Mouse (Mus musculus): ENCODE results near the gene Lypd5. TPM values are rescaled to one million over a fixed set of nuclear protein-coding genes. Genes with fewer than 3 reads are reported as not detected.

Lypd5 gene
- polyA plus RNA-seq, 1 experiment from 2014 or later, result not detected

- H3K9ac ChIP-seq, result no peak overlapping the region
- 88% methylated on average over 14 of the region's 14 CpGs for WGBS
Measured at GRCm38 (mm10) chr7:24327281-24327975, 21.6 kb upstream of the Lypd5 start.

GRCm38 (mm10) chr7:24333304-24333986, 15.6 kb upstream of the Lypd5 start, which contains the start of gene Tescl:
Gene Tescl (minus strand): TSS chr7:24333936.
- Histone ChIP-seq H3K36me3 (no peaks in the 10 kb centered on the region), H3K27ac (no peak within 1 kb of the TSS), H3K4me2 (replicated peaks) (0 out of 2 replicates have a peak within 1 kb of the TSS, but pooled peaks have one; percentile 6), H3K4me3 (no peak within 1 kb of the TSS), H3K9ac (no peak within 1 kb of the TSS), H3K4me1 (no peaks in the 10 kb centered on the region), H3K27me3 (peaks cover 22% of the 10 kb centered on the region), H3K9me3 (no peaks in the 10 kb centered on the region)
- no peak for ATAC-seq (ENCODE audit: insufficient number of reproducible peaks, insufficient read depth, low FRiP score, low TSS enrichment)
- WGBS, result 47% methylated on average over 49 of the region's 49 CpGs

More at GRCm38 (mm10) chr7:24327281-24327975, 21.6 kb upstream of the Lypd5 start:
- Histone ChIP-seq H3K4me1 (no peaks in the 10 kb centered on the region), H3K36me3 (no peaks in the 10 kb centered on the region), H3K27me3 (no peaks in the 10 kb centered on the region), H3K27ac (no peak overlapping the region), H3K4me2 (replicated peaks) (no peak overlapping the region), H3K4me3 (no peak overlapping the region), H3K9me3 (peaks cover 11% of the 10 kb centered on the region; the same call in 1 of the 2 replicates)
- ATAC-seq (ENCODE audit: insufficient number of reproducible peaks, insufficient read depth, low FRiP score, low TSS enrichment), result no peak

GRCm38 (mm10) chr7:24335699-24336309, 13.2 kb upstream of the Lypd5 start:
- Histone ChIP-seq H3K9me3 (no peaks in the 10 kb centered on the region), H3K27me3 (peaks cover 22% of the 10 kb centered on the region)
- no peak for ATAC-seq (ENCODE audit: insufficient number of reproducible peaks, insufficient read depth, low FRiP score, low TSS enrichment)

GRCm38 (mm10) chr7:24338241-24338640, 10.8 kb upstream of the Lypd5 start:
- ATAC-seq (ENCODE audit: insufficient number of reproducible peaks, insufficient read depth, low FRiP score, low TSS enrichment), result no peak
- Histone ChIP-seq H3K4me2 (replicated peaks) (no peak overlapping the region), H3K27ac (no peak overlapping the region), H3K27me3 (peaks cover 15% of the 10 kb centered on the region), H3K36me3 (no peaks in the 10 kb centered on the region), H3K9ac (no peak overlapping the region), H3K4me3 (no peak overlapping the region), H3K4me1 (no peaks in the 10 kb centered on the region), H3K9me3 (no peaks in the 10 kb centered on the region)
- WGBS, result 37% methylated on average over 2 of the region's 2 CpGs

More at GRCm38 (mm10) chr7:24335699-24336309, 13.2 kb upstream of the Lypd5 start:
- no peaks in the 10 kb centered on the region for H3K36me3 ChIP-seq
- no peak overlapping the region for H3K4me2 ChIP-seq (replicated peaks)
- WGBS, result 13% methylated on average over 5 of the region's 5 CpGs
- H3K9ac ChIP-seq, result no peak overlapping the region
- no peak overlapping the region for H3K27ac ChIP-seq
- H3K4me3 ChIP-seq, result no peak overlapping the region
- no peaks in the 10 kb centered on the region for H3K4me1 ChIP-seq

- H3K27ac ChIP-seq, result no peak overlapping the region
- no peak for ATAC-seq (ENCODE audit: insufficient number of reproducible peaks, insufficient read depth, low FRiP score, low TSS enrichment)
- H3K9me3 ChIP-seq, result no peaks in the 10 kb centered on the region
- H3K27me3 ChIP-seq, result no peaks in the 10 kb centered on the region
- no peak overlapping the region for H3K4me3 ChIP-seq
- no peak overlapping the region for H3K4me2 ChIP-seq (replicated peaks)
- H3K36me3 ChIP-seq, result no peaks in the 10 kb centered on the region
- WGBS, result 55% methylated on average over 7 of the region's 7 CpGs
- H3K4me1 ChIP-seq, result no peaks in the 10 kb centered on the region
- no peak overlapping the region for H3K9ac ChIP-seq
Measured at GRCm38 (mm10) chr7:24343701-24344272, 5.2 kb upstream of the Lypd5 start.

- Histone ChIP-seq H3K9me3 (no peaks in the 10 kb centered on the region), H3K4me3 (no peak overlapping the region), H3K4me2 (replicated peaks) (no peak overlapping the region), H3K27me3 (no peaks in the 10 kb centered on the region), H3K4me1 (no peaks in the 10 kb centered on the region), H3K9ac (no peak overlapping the region), H3K27ac (no peak overlapping the region), H3K36me3 (no peaks in the 10 kb centered on the region)
- ATAC-seq (ENCODE audit: insufficient number of reproducible peaks, insufficient read depth, low FRiP score, low TSS enrichment), result no peak
- WGBS, result 63% methylated on average over 5 of the region's 5 CpGs
Measured at GRCm38 (mm10) chr7:24346444-24346843, 2.6 kb upstream of the Lypd5 start.

GRCm38 (mm10) chr7:24355646-24356045, 6.7 kb downstream of the Lypd5 start:
- no peak overlapping the region for H3K4me2 ChIP-seq (replicated peaks)
- peaks cover 4% of the 10 kb centered on the region; the same call in 1 of the 2 replicates for H3K27me3 ChIP-seq
- H3K4me1 ChIP-seq, result no peaks in the 10 kb centered on the region
- H3K36me3 ChIP-seq, result no peaks in the 10 kb centered on the region
- no peak overlapping the region for H3K27ac ChIP-seq
- peaks cover 3% of the 10 kb centered on the region; the same call in 1 of the 2 replicates for H3K9me3 ChIP-seq
- no peak overlapping the region for H3K9ac ChIP-seq
- H3K4me3 ChIP-seq, result no peak overlapping the region
- no peak for ATAC-seq (ENCODE audit: insufficient number of reproducible peaks, insufficient read depth, low FRiP score, low TSS enrichment)
- WGBS, result 82% methylated on average over 6 of the region's 6 CpGs

- Histone ChIP-seq H3K4me2 (replicated peaks) (no peak overlapping the region), H3K4me1 (no peaks in the 10 kb centered on the region), H3K27me3 (peaks cover 4% of the 10 kb centered on the region; the same call in 1 of the 2 replicates), H3K27ac (no peak overlapping the region), H3K9ac (no peak overlapping the region), H3K9me3 (peaks cover 3% of the 10 kb centered on the region; the same call in 1 of the 2 replicates), H3K4me3 (no peak overlapping the region), H3K36me3 (no peaks in the 10 kb centered on the region)
- ATAC-seq (ENCODE audit: insufficient number of reproducible peaks, insufficient read depth, low FRiP score, low TSS enrichment), result no peak
- 80% methylated on average over 10 of the region's 10 CpGs for WGBS
Measured at GRCm38 (mm10) chr7:24356081-24356480, 7.1 kb downstream of the Lypd5 start.

GRCm38 (mm10) chr7:24357899-24358298, 8.9 kb downstream of the Lypd5 start:
- WGBS, result 51% methylated on average over 4 of the region's 4 CpGs
- no peak for ATAC-seq (ENCODE audit: insufficient number of reproducible peaks, insufficient read depth, low FRiP score, low TSS enrichment)

GRCm38 (mm10) chr7:24359269-24359668, 10.3 kb downstream of the Lypd5 start:
- H3K4me3 ChIP-seq, result no peak overlapping the region
- H3K4me1 ChIP-seq, result no peaks in the 10 kb centered on the region
- peaks cover 3% of the 10 kb centered on the region; the same call in 1 of the 2 replicates for H3K9me3 ChIP-seq
- no peak overlapping the region for H3K27ac ChIP-seq
- no peak overlapping the region for H3K9ac ChIP-seq
- no peak for ATAC-seq (ENCODE audit: insufficient number of reproducible peaks, insufficient read depth, low FRiP score, low TSS enrichment)
- no peaks in the 10 kb centered on the region for H3K36me3 ChIP-seq
- H3K27me3 ChIP-seq, result 0 out of 2 replicates have a peak, but pooled peaks cover 8% of the 10 kb centered on the region
- H3K4me2 ChIP-seq (replicated peaks), result no peak overlapping the region
- 27% methylated on average over 9 of the region's 9 CpGs for WGBS

More at GRCm38 (mm10) chr7:24357899-24358298, 8.9 kb downstream of the Lypd5 start:
- Histone ChIP-seq H3K4me2 (replicated peaks) (no peak overlapping the region), H3K27me3 (0 out of 2 replicates have a peak, but pooled peaks cover 8% of the 10 kb centered on the region), H3K9me3 (peaks cover 3% of the 10 kb centered on the region; the same call in 1 of the 2 replicates), H3K4me1 (no peaks in the 10 kb centered on the region), H3K27ac (no peak overlapping the region), H3K36me3 (no peaks in the 10 kb centered on the region), H3K9ac (no peak overlapping the region), H3K4me3 (no peak overlapping the region)

- Histone ChIP-seq H3K27me3 (0 out of 2 replicates have a peak, but pooled peaks cover 8% of the 10 kb centered on the region), H3K36me3 (no peaks in the 10 kb centered on the region), H3K4me1 (no peaks in the 10 kb centered on the region), H3K4me3 (no peak overlapping the region), H3K4me2 (replicated peaks) (no peak overlapping the region), H3K9me3 (peaks cover 3% of the 10 kb centered on the region; the same call in 1 of the 2 replicates), H3K9ac (no peak overlapping the region), H3K27ac (no peak overlapping the region)
- no peak for ATAC-seq (ENCODE audit: insufficient number of reproducible peaks, insufficient read depth, low FRiP score, low TSS enrichment)
- WGBS, result 63% methylated on average over 4 of the region's 4 CpGs
Measured at GRCm38 (mm10) chr7:24361001-24361400, 12.0 kb downstream of the Lypd5 start.
